Mouse (Mus musculus): ENCODE measurements at regions not wholly inside any gene's neighbourhood (a gene's known extent, or its start where the extent isn't known, plus 50 kb on each side); places are given as distances from the start of the nearest gene placed in this dataset.

DNA sequence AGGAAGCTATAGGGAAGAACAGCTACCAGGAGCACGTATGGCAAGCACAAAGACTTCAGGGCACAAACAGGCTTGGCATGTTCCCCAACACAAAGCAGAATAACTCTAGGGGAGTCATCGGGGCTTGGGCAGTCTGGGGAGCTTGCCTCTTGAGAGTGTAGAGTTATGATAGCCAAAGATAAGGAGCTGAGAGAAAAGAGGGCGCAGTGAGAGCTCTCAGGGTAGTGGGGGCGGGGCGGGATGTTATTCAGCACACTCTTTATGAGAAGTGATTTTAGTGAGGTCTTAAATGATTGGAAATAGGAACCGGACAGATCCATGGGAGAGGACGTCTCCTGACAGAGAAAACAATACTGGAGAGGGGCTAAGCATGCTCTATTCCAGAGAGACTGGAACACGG, 466.4 kb upstream of the Smim15 start:
- no peak overlapping the region for H3K9ac ChIP-seq
- H3K4me2 ChIP-seq: no peak overlapping the region
- H3K36me3 ChIP-seq: no peaks in the 10 kb centered on the region
- H3K4me1 ChIP-seq (replicated peaks): no peaks in the 10 kb centered on the region
- no peak for ATAC-seq (ENCODE audit: low FRiP score, low read depth)
- no peak overlapping the region for H3K4me3 ChIP-seq
- no peaks in the 10 kb centered on the region for H3K9me3 ChIP-seq
- 76% methylated on average over 8 of the region's 8 CpGs for WGBS
- no peaks in the 10 kb centered on the region for H3K27me3 ChIP-seq
- H3K27ac ChIP-seq (replicated peaks): no peak overlapping the region

DNA sequence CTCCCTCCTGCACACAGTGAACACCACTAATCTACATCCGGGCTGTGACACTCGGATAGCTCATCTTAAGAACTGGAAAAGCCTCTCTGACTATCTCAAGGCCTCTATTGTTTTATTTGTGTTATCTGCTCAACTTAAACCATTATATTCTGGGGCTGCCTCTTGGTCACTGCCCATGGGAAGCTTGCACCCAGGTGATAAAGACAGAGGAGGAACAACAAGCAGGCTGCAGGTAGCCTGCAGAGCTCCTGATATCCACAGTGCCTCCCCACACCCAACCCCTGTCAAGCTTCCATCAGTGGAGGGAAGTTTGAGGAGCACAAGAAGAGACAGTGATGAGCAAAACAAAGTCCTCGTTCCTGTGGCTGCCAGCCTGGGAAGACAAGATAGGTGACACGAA, 467.0 kb upstream of the Smim15 start:
- H3K9me3 ChIP-seq: no peaks in the 10 kb centered on the region
- 73% methylated on average over 4 of the region's 4 CpGs for WGBS
- H3K36me3 ChIP-seq: no peaks in the 10 kb centered on the region
- H3K27me3 ChIP-seq: no peaks in the 10 kb centered on the region
- no peak overlapping the region for H3K9ac ChIP-seq
- ATAC-seq (ENCODE audit: low FRiP score, low read depth): no peak
- H3K4me3 ChIP-seq: no peak overlapping the region
- no peak overlapping the region for H3K27ac ChIP-seq (replicated peaks)
- no peak overlapping the region for H3K4me2 ChIP-seq
- no peaks in the 10 kb centered on the region for H3K4me1 ChIP-seq (replicated peaks)

DNA sequence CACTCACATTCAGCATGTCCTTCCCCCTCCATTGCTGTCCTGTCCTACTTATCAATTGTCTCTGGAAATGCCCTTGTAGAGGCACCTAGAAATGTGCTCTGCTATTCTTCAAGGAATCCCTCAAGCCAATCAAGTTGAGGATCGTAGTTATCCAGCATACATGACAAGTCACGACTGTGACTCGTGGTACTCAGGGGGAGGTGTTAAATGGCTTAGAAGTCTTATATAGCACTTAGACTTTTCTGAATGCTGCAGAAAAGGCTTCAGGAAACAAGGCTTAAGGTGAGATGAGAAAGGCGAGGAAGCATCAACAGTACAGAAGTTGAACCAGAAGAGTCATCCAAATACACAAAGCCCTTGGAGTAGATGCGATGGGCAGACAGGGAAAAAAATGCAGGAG, 467.5 kb upstream of the Smim15 start:
- Histone ChIP-seq H3K4me1 (replicated peaks) (no peaks in the 10 kb centered on the region), H3K4me2 (no peak overlapping the region), H3K27me3 (no peaks in the 10 kb centered on the region), H3K9ac (no peak overlapping the region), H3K27ac (replicated peaks) (no peak overlapping the region), H3K9me3 (no peaks in the 10 kb centered on the region), H3K4me3 (no peak overlapping the region), H3K36me3 (no peaks in the 10 kb centered on the region)
- WGBS: 94% methylated on average over 5 of the region's 5 CpGs
- no peak for ATAC-seq (ENCODE audit: low FRiP score, low read depth)

DNA sequence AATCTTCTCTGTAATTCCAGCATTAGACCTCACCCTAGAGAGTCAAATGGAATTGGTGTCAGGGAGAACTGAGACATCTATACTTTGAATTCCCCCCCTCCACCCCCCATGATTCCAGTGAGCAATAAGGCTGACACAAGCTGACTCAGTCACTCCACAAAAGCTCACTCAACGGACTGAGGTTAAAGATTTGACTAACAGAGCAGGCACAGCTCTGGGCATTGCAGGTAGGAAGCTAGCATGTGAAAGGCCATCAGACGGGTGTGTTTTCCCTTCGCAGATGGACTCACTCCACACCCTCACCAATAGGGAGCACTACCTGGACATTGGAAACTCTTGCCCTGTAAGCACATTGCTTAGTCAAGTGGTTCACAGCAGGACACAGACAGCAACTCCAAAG, 469.2 kb upstream of the Smim15 start:
- Histone ChIP-seq H3K27me3 (no peaks in the 10 kb centered on the region), H3K9ac (no peak overlapping the region), H3K36me3 (no peaks in the 10 kb centered on the region), H3K9me3 (no peaks in the 10 kb centered on the region), H3K4me3 (no peak overlapping the region), H3K27ac (replicated peaks) (no peak overlapping the region), H3K4me2 (no peak overlapping the region), H3K4me1 (replicated peaks) (no peaks in the 10 kb centered on the region)
- no peak for ATAC-seq (ENCODE audit: low FRiP score, low read depth)
- WGBS: 88% methylated on average over 3 of the region's 3 CpGs

DNA sequence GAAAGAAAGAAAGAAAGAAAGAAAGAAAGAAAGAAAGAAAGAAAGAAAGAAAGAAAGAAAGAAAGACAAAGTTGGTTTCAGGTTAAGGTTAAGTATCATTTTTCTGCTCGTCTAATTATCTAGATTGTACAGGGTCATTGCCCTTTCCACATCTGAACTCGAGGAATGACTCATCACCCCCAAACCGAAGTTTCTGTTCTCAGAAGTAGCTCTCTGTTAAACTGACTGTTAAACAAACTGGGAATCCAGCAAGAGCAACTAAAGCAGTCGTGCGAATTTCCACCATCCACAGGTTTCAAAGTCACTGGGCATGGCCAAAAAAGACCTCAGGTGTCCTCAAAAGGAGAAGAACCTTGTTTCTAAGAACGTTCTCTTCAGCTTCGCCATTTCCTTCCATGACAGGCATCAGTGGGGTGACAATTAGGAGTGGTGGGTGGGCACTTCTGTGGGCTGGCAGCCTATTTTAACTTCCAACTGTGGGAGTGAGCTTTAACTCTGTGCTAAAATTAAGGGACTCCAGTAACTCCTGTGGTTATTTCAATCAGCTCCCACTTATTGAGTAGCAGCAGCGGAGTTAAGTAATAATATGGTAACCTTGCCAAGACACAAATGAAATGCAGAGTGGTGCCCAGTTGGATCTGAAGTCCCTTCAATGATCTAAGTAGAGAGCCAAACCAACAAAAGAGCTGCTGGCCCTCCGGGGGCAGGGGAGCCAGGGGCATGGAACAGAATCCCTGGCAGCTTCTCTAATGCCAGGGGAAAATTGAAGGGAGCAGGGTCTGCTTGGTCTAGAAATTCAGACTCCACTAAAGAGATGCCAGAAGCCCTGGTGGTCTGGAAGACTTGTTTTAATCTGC, 470.5 kb upstream of the Smim15 start:
- WGBS: 84% methylated on average over 9 of the region's 9 CpGs
- H3K4me3 ChIP-seq: no peak overlapping the region
- H3K9ac ChIP-seq: no peak overlapping the region
- no peaks in the 10 kb centered on the region for H3K36me3 ChIP-seq
- H3K27me3 ChIP-seq: no peaks in the 10 kb centered on the region
- H3K9me3 ChIP-seq: no peaks in the 10 kb centered on the region
- H3K4me1 ChIP-seq (replicated peaks): no peaks in the 10 kb centered on the region
- no peak overlapping the region for H3K4me2 ChIP-seq
- ATAC-seq (ENCODE audit: low FRiP score, low read depth): no peak
- no peak overlapping the region for H3K27ac ChIP-seq (replicated peaks)

DNA sequence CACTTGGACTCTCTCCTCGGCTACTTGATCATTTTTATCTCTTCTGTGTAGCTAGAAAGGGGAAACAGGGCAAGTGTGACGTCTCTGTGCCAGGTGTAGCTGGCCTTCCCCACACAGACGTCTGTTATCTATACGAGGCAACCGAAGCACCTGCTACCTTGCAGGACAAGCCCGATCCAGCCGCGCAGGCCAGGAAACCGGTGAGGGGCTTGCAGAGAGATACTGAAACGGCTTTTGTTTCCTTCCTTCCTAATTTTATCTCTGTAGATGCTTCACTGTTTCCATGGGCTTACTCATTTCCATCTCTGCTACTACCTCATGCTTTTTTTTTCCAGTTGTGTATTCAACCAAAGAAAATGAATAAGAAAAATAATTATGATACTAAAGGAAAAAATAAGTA, 472.7 kb upstream of the Smim15 start:
- Histone ChIP-seq H3K9ac (no peak overlapping the region), H3K36me3 (no peaks in the 10 kb centered on the region), H3K4me3 (no peak overlapping the region), H3K27ac (replicated peaks) (no peak overlapping the region), H3K9me3 (no peaks in the 10 kb centered on the region), H3K27me3 (no peaks in the 10 kb centered on the region), H3K4me2 (no peak overlapping the region), H3K4me1 (replicated peaks) (no peaks in the 10 kb centered on the region)
- no peak for ATAC-seq (ENCODE audit: low FRiP score, low read depth)
- 80% methylated on average over 10 of the region's 10 CpGs for WGBS

DNA sequence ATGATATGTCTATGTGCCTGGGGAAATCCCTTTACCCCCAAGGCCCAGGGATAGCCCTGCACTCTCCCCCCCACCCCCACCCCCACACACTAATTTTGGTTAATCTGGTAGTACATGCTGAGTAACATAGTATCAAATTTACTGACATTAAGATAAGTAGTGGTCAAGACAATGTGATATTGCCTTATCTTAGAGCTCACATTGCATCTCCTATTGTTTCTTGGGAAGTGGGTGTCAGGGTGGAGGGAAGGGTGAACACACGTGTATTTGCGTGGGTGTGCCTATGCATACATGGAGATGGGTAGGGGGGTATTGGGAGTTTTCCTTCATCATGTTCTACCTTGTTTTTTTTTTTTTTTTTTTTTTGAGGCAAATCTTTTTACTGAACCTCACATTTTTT, 474.8 kb upstream of the Smim15 start:
- Histone ChIP-seq H3K4me3 (no peak overlapping the region), H3K27ac (replicated peaks) (no peak overlapping the region), H3K27me3 (no peaks in the 10 kb centered on the region), H3K4me1 (replicated peaks) (no peaks in the 10 kb centered on the region), H3K36me3 (no peaks in the 10 kb centered on the region), H3K9me3 (no peaks in the 10 kb centered on the region), H3K9ac (no peak overlapping the region), H3K4me2 (no peak overlapping the region)
- no peak for ATAC-seq (ENCODE audit: low FRiP score, low read depth)
- WGBS: 85% methylated on average over 2 of the region's 2 CpGs

DNA sequence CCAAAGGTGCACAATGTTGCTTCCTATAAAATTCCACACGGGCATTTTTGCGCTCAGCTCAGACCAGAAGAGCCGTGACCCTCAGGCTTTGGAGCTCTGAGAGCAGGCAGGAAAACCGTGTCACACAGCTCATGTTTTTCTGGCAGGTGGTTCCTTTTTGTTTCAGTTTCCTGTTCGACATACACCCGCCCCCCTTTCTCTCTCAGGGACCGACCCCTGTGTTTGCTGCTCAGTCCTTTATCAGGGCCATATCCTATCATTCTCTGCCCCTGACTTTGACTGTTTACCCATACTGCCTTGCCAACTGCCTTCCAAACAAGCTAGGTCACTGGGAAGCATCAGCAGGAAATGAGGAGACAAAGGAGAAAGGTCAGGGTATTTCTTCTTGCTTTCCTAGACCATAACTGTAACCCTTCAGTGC, 475.5 kb upstream of the Smim15 start:
- 65% methylated on average over 7 of the region's 7 CpGs for WGBS
- H3K4me2 ChIP-seq: no peak overlapping the region
- no peak for ATAC-seq (ENCODE audit: low FRiP score, low read depth)

DNA sequence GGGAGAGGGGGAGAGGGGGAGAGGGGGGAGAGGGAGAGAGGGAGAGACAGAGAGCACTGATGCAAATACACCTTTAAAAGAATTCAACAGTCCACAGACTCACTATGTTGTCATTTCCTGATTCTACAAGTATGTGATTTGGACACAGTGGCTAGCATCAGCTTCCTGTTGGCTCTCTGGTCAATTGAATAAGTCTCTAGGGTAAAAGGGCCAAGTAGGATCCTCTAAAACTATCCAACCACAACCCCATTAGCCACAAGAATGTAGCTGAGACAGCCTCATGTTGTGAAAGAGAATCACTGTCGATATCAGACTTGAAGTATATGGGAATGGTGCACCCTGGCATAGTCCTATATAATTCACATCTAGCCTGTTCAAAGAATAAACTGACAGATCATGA, 481.8 kb upstream of the Smim15 start:
- no peak for ATAC-seq (ENCODE audit: low FRiP score, low read depth)
- no peak overlapping the region for H3K27ac ChIP-seq (replicated peaks)
- 83% methylated on average over 1 of the region's 1 CpGs for WGBS

More for the DNA sequence above, 475.5 kb upstream of the Smim15 start:
- Histone ChIP-seq H3K9ac (no peak overlapping the region), H3K4me3 (no peak overlapping the region), H3K36me3 (no peaks in the 10 kb centered on the region), H3K27ac (replicated peaks) (no peak overlapping the region), H3K9me3 (no peaks in the 10 kb centered on the region), H3K27me3 (no peaks in the 10 kb centered on the region), H3K4me1 (replicated peaks) (no peaks in the 10 kb centered on the region)

DNA sequence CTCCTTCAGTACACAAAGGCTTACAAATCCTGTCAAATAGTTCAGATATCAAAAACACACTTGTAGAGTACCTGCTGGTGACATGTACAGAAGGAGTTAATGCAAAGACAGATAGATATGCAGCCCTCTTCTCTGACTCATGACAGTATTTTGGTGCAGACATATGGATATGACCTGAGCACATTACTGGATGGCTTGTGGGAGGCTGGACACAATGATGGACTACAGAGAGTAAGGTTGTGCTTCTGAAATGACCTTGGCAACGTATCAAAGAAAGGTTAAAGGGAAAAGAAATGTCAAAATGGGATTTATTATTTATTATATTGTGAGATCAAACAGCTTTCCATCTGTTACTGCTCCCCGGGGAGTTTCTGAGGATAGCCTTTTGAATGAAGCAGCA, 482.7 kb upstream of the Smim15 start:
- Histone ChIP-seq H3K4me1 (replicated peaks) (no peaks in the 10 kb centered on the region), H3K27me3 (no peaks in the 10 kb centered on the region), H3K4me2 (no peak overlapping the region), H3K4me3 (no peak overlapping the region), H3K36me3 (no peaks in the 10 kb centered on the region), H3K27ac (replicated peaks) (no peak overlapping the region), H3K9me3 (no peaks in the 10 kb centered on the region), H3K9ac (no peak overlapping the region)
- no peak for ATAC-seq (ENCODE audit: low FRiP score, low read depth)
- 70% methylated on average over 2 of the region's 2 CpGs for WGBS

More for the DNA sequence above, 481.8 kb upstream of the Smim15 start:
- Histone ChIP-seq H3K9ac (no peak overlapping the region), H3K27me3 (no peaks in the 10 kb centered on the region), H3K9me3 (no peaks in the 10 kb centered on the region), H3K36me3 (no peaks in the 10 kb centered on the region), H3K4me3 (no peak overlapping the region), H3K4me2 (no peak overlapping the region), H3K4me1 (replicated peaks) (no peaks in the 10 kb centered on the region)

DNA sequence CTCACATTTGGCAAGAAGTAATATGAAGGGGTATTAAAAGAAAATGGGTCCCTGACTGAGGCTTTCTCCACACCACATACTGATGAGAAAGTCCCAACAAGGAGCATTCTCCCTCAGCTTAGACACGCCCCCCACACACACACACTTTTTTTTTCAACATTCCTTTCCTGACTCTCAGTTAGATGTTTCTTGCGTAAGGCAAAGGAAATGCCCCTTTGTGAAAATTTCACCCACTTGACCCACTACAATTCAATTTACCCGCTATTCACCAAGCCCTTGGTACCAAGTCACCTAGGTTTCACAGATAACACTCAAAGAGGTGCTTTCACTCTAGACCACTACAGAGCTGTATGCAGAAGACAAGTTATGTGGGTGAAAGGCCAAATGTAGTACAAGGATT, 488.3 kb upstream of the Smim15 start:
- H3K27me3 ChIP-seq: no peaks in the 10 kb centered on the region

DNA sequence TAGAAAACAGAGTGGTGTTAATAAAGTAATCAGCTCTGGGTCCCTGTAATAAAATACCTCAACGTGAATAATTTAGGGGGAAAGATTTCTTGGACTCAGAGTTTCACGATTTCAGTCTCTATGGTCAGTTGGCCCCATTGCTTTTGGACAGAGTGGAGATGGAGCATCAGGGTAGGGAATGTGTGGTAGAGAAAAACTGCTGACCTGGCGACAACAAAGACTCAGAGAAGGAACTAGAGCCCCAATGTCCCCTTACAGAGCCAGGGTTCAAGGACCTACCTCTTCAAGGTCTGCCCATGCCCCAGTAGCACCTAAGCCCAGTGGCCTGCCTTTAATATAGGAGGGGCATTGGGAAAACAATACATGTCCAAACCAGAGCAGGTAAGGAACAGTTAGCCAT, 490.2 kb upstream of the Smim15 start:
- Histone ChIP-seq H3K4me2 (no peak overlapping the region), H3K9me3 (no peaks in the 10 kb centered on the region), H3K4me3 (no peak overlapping the region), H3K9ac (no peak overlapping the region), H3K4me1 (replicated peaks) (no peaks in the 10 kb centered on the region), H3K36me3 (no peaks in the 10 kb centered on the region), H3K27ac (replicated peaks) (no peak overlapping the region), H3K27me3 (no peaks in the 10 kb centered on the region)
- ATAC-seq (ENCODE audit: low FRiP score, low read depth): no peak
- WGBS: 87% methylated on average over 3 of the region's 3 CpGs

More for the DNA sequence above, 488.3 kb upstream of the Smim15 start:
- Histone ChIP-seq H3K9ac (no peak overlapping the region), H3K36me3 (no peaks in the 10 kb centered on the region), H3K4me2 (no peak overlapping the region), H3K9me3 (no peaks in the 10 kb centered on the region), H3K4me3 (no peak overlapping the region), H3K27ac (replicated peaks) (no peak overlapping the region), H3K4me1 (replicated peaks) (no peaks in the 10 kb centered on the region)
- no peak for ATAC-seq (ENCODE audit: low FRiP score, low read depth)
- 80% methylated on average over 3 of the region's 3 CpGs for WGBS

DNA sequence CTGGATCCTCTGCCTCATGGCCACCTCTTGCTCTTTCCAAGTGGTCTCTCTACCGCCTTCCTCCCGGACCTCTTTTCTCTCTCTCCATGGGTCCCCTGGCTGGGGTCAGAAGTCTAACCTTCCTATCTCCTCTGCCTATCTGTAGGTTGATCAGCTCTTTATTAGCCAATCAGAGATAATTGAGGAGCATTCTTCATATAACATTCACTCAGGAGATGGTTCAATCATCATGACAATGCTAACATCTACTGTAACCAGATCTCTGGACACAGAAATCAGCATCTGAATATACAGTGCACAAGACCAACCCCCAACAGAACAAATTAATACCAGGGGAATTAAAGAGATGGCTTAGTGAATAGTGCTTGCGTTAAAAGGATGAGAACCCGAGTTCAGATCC, 492.1 kb upstream of the Smim15 start:
- Histone ChIP-seq H3K9me3 (no peaks in the 10 kb centered on the region), H3K4me3 (no peak overlapping the region), H3K27ac (replicated peaks) (no peak overlapping the region), H3K4me1 (replicated peaks) (0 out of 2 replicates have a peak, but pooled peaks cover 3% of the 10 kb centered on the region), H3K36me3 (no peaks in the 10 kb centered on the region), H3K27me3 (no peaks in the 10 kb centered on the region), H3K4me2 (no peak overlapping the region), H3K9ac (no peak overlapping the region)
- ATAC-seq (ENCODE audit: low FRiP score, low read depth): no peak
- 93% methylated on average over 4 of the region's 4 CpGs for WGBS
